Mouse (Mus musculus): ENCODE measurements around the gene Csmd2.

GRCm38 (mm10) chr4:128091938-128092337 is 104.3 kb downstream of the Csmd2 start:
- TF ChIP-seq ZNF384 (IDR thresholded peaks at IDR 0.05; ENCODE audit: low read depth, low read length) (no peak), ZC3H11A (IDR thresholded peaks at IDR 0.05; ENCODE audit: borderline replicate concordance, low read depth, low read length) (no peak), MAFK (IDR thresholded peaks at IDR 0.05; ENCODE audit: insufficient read depth, low read depth, low read length) (no peak)
